Mouse (Mus musculus): Measurements from ENCODE around the gene Pgc. TPM values are rescaled to one million over a fixed set of nuclear protein-coding genes. Genes with fewer than 3 reads are reported as not detected.

The Pgc gene
- polyA plus RNA-seq, 1 experiment from 2014 or later = not detected

GRCm38 (mm10) chr17:47694503-47695336 lies 31.9 kb upstream of the Pgc start, which contains the start of gene Prickle4:
Gene Prickle4, minus strand, starts transcription at chr17:47694736.
- H3K36me3 ChIP-seq = peaks cover 14% of the 10 kb centered on the region; the same call in 1 of the 2 replicates
- peak; percentile 95 for ATAC-seq (ENCODE audit: low read depth)
- peak within 1 kb of the TSS; percentile 79 for H3K4me2 ChIP-seq
- H3K27ac ChIP-seq (replicated peaks) = peak within 1 kb of the TSS; percentile 78
- under 1% methylated on average over 79 of the region's 82 CpGs for WGBS
- H3K9me3 ChIP-seq = no peaks in the 10 kb centered on the region
- H3K4me3 ChIP-seq = peak within 1 kb of the TSS; percentile 71
- H3K4me1 ChIP-seq (replicated peaks) = peaks cover 21% of the 10 kb centered on the region
- H3K27me3 ChIP-seq = no peaks in the 10 kb centered on the region; the same call in 1 of the 2 replicates
- H3K9ac ChIP-seq = peak within 1 kb of the TSS; percentile 87

GRCm38 (mm10) chr17:47695337-47695710 lies 31.3 kb upstream of the Pgc start:
- Histone ChIP-seq H3K36me3 (peaks cover 20% of the 10 kb centered on the region; the same call in 1 of the 2 replicates), H3K9me3 (no peaks in the 10 kb centered on the region), H3K27me3 (no peaks in the 10 kb centered on the region; the same call in 1 of the 2 replicates), H3K9ac (peak overlapping the region; percentile 87), H3K4me3 (peak overlapping the region; percentile 71), H3K27ac (replicated peaks) (peak overlapping the region; percentile 78), H3K4me1 (replicated peaks) (peaks cover 18% of the 10 kb centered on the region), H3K4me2 (peak overlapping the region; percentile 79)
- ATAC-seq (ENCODE audit: low read depth) = peak; percentile 37
- WGBS = under 1% methylated on average over 23 of the region's 23 CpGs

- H3K9ac ChIP-seq = no peak overlapping the region
- no peak for ATAC-seq (ENCODE audit: low read depth)
- H3K4me3 ChIP-seq = no peak overlapping the region
- H3K36me3 ChIP-seq = peaks cover 47% of the 10 kb centered on the region
- peaks cover 18% of the 10 kb centered on the region for H3K4me1 ChIP-seq (replicated peaks)
- no peak overlapping the region for H3K27ac ChIP-seq (replicated peaks)
- peaks cover 15% of the 10 kb centered on the region for H3K27me3 ChIP-seq
- no peaks in the 10 kb centered on the region for H3K9me3 ChIP-seq
- WGBS = 86% methylated on average over 10 of the region's 10 CpGs
- no peak overlapping the region for H3K4me2 ChIP-seq
Observed at GRCm38 (mm10) chr17:47698156-47698555, 28.5 kb upstream of the Pgc start.

GRCm38 (mm10) chr17:47699055-47699454 lies 27.6 kb upstream of the Pgc start:
- H3K9me3 ChIP-seq = no peaks in the 10 kb centered on the region

GRCm38 (mm10) chr17:47701793-47702192 lies 24.8 kb upstream of the Pgc start:
- no peak overlapping the region for H3K4me2 ChIP-seq
- H3K9me3 ChIP-seq = no peaks in the 10 kb centered on the region
- H3K4me3 ChIP-seq = no peak overlapping the region
- no peaks in the 10 kb centered on the region for H3K4me1 ChIP-seq (replicated peaks)
- no peak overlapping the region for H3K9ac ChIP-seq
- peaks cover 55% of the 10 kb centered on the region for H3K36me3 ChIP-seq
- H3K27ac ChIP-seq (replicated peaks) = no peak overlapping the region
- H3K27me3 ChIP-seq = peaks cover 21% of the 10 kb centered on the region
- ATAC-seq (ENCODE audit: low read depth) = no peak
- 79% methylated on average over 9 of the region's 9 CpGs for WGBS

More at GRCm38 (mm10) chr17:47699055-47699454, 27.6 kb upstream of the Pgc start:
- Histone ChIP-seq H3K9ac (no peak overlapping the region), H3K4me3 (no peak overlapping the region), H3K27me3 (peaks cover 21% of the 10 kb centered on the region), H3K4me2 (no peak overlapping the region), H3K36me3 (peaks cover 55% of the 10 kb centered on the region), H3K4me1 (replicated peaks) (peaks cover 10% of the 10 kb centered on the region), H3K27ac (replicated peaks) (no peak overlapping the region)
- whole genome bisulfite sequencing = 81% methylated on average over 2 of the region's 2 CpGs
- ATAC-seq (ENCODE audit: low read depth) = no peak

GRCm38 (mm10) chr17:47702548-47703345 lies 23.9 kb upstream of the Pgc start:
- no peak overlapping the region for H3K9ac ChIP-seq
- no peaks in the 10 kb centered on the region for H3K4me1 ChIP-seq (replicated peaks)
- no peaks in the 10 kb centered on the region for H3K9me3 ChIP-seq
- no peak overlapping the region for H3K4me2 ChIP-seq
- H3K27me3 ChIP-seq = peaks cover 21% of the 10 kb centered on the region
- WGBS = 41% methylated on average over 28 of the region's 28 CpGs
- H3K4me3 ChIP-seq = no peak overlapping the region
- no peak overlapping the region for H3K27ac ChIP-seq (replicated peaks)
- peaks cover 55% of the 10 kb centered on the region for H3K36me3 ChIP-seq
- ATAC-seq (ENCODE audit: low read depth) = no peak

GRCm38 (mm10) chr17:47703556-47703955 lies 23.1 kb upstream of the Pgc start:
- 25% methylated on average over 20 of the region's 20 CpGs for WGBS
- ATAC-seq (ENCODE audit: low read depth) = no peak

GRCm38 (mm10) chr17:47704692-47705091 lies 21.9 kb upstream of the Pgc start:
- no peaks in the 10 kb centered on the region for H3K4me1 ChIP-seq (replicated peaks)
- no peak overlapping the region for H3K4me2 ChIP-seq
- no peak overlapping the region for H3K27ac ChIP-seq (replicated peaks)
- H3K9me3 ChIP-seq = no peaks in the 10 kb centered on the region
- no peak for ATAC-seq (ENCODE audit: low read depth)
- 78% methylated on average over 4 of the region's 4 CpGs for WGBS
- H3K9ac ChIP-seq = no peak overlapping the region
- peaks cover 21% of the 10 kb centered on the region for H3K27me3 ChIP-seq
- peaks cover 42% of the 10 kb centered on the region for H3K36me3 ChIP-seq
- no peak overlapping the region for H3K4me3 ChIP-seq

More at GRCm38 (mm10) chr17:47703556-47703955, 23.1 kb upstream of the Pgc start:
- Histone ChIP-seq H3K4me3 (no peak overlapping the region), H3K4me1 (replicated peaks) (no peaks in the 10 kb centered on the region), H3K4me2 (no peak overlapping the region), H3K9me3 (no peaks in the 10 kb centered on the region), H3K36me3 (peaks cover 51% of the 10 kb centered on the region), H3K9ac (no peak overlapping the region), H3K27ac (replicated peaks) (no peak overlapping the region), H3K27me3 (peaks cover 21% of the 10 kb centered on the region)

GRCm38 (mm10) chr17:47706196-47706595 lies 20.4 kb upstream of the Pgc start:
- H3K36me3 ChIP-seq = peaks cover 28% of the 10 kb centered on the region
- H3K4me2 ChIP-seq = no peak overlapping the region
- WGBS = 79% methylated on average over 1 of the region's 1 CpGs
- H3K27me3 ChIP-seq = peaks cover 21% of the 10 kb centered on the region
- H3K27ac ChIP-seq (replicated peaks) = 0 out of 2 replicates have a peak overlapping the region, but pooled peaks have one; percentile 3
- H3K9ac ChIP-seq = no peak overlapping the region
- no peak for ATAC-seq (ENCODE audit: low read depth)
- H3K4me3 ChIP-seq = no peak overlapping the region
- H3K9me3 ChIP-seq = no peaks in the 10 kb centered on the region
- H3K4me1 ChIP-seq (replicated peaks) = no peaks in the 10 kb centered on the region

GRCm38 (mm10) chr17:47707961-47708360 lies 18.7 kb upstream of the Pgc start:
- no peak overlapping the region for H3K27ac ChIP-seq (replicated peaks)
- H3K4me1 ChIP-seq (replicated peaks) = no peaks in the 10 kb centered on the region
- no peak overlapping the region for H3K9ac ChIP-seq
- H3K27me3 ChIP-seq = peaks cover 8% of the 10 kb centered on the region; the same call in 1 of the 2 replicates
- 87% methylated on average over 3 of the region's 3 CpGs for WGBS
- no peaks in the 10 kb centered on the region for H3K9me3 ChIP-seq
- no peak overlapping the region for H3K4me3 ChIP-seq
- no peak for ATAC-seq (ENCODE audit: low read depth)
- peaks cover 10% of the 10 kb centered on the region for H3K36me3 ChIP-seq
- H3K4me2 ChIP-seq = no peak overlapping the region

- H3K9me3 ChIP-seq = no peaks in the 10 kb centered on the region
- H3K4me2 ChIP-seq = no peak overlapping the region
- no peaks in the 10 kb centered on the region for H3K27me3 ChIP-seq
- H3K9ac ChIP-seq = no peak overlapping the region
- H3K36me3 ChIP-seq = no peaks in the 10 kb centered on the region
- no peak for ATAC-seq (ENCODE audit: low read depth)
- no peak overlapping the region for H3K27ac ChIP-seq (replicated peaks)
- H3K4me3 ChIP-seq = no peak overlapping the region
- no peaks in the 10 kb centered on the region for H3K4me1 ChIP-seq (replicated peaks)
- 76% methylated on average over 4 of the region's 4 CpGs for WGBS
Observed at GRCm38 (mm10) chr17:47708972-47709371, 17.7 kb upstream of the Pgc start.

- H3K9me3 ChIP-seq = no peaks in the 10 kb centered on the region
- 77% methylated on average over 3 of the region's 3 CpGs for WGBS
- ATAC-seq (ENCODE audit: low read depth) = no peak
Observed at GRCm38 (mm10) chr17:47710036-47710435, 16.6 kb upstream of the Pgc start.

More at GRCm38 (mm10) chr17:47710036-47710435, 16.6 kb upstream of the Pgc start:
- H3K9ac ChIP-seq = no peak overlapping the region
- no peak overlapping the region for H3K27ac ChIP-seq (replicated peaks)
- H3K4me3 ChIP-seq = no peak overlapping the region
- H3K36me3 ChIP-seq = no peaks in the 10 kb centered on the region
- no peaks in the 10 kb centered on the region for H3K27me3 ChIP-seq
- no peak overlapping the region for H3K4me2 ChIP-seq
- H3K4me1 ChIP-seq (replicated peaks) = no peaks in the 10 kb centered on the region

All from neural tube, embryonic 13.5 days (tissue).